Mouse (Mus musculus): ENCODE measurements around the gene Pik3c2g.
A peak's percentile ranks its signal among the peaks of the same experiment; 100 is the strongest.

Pik3c2g gene

DNA sequence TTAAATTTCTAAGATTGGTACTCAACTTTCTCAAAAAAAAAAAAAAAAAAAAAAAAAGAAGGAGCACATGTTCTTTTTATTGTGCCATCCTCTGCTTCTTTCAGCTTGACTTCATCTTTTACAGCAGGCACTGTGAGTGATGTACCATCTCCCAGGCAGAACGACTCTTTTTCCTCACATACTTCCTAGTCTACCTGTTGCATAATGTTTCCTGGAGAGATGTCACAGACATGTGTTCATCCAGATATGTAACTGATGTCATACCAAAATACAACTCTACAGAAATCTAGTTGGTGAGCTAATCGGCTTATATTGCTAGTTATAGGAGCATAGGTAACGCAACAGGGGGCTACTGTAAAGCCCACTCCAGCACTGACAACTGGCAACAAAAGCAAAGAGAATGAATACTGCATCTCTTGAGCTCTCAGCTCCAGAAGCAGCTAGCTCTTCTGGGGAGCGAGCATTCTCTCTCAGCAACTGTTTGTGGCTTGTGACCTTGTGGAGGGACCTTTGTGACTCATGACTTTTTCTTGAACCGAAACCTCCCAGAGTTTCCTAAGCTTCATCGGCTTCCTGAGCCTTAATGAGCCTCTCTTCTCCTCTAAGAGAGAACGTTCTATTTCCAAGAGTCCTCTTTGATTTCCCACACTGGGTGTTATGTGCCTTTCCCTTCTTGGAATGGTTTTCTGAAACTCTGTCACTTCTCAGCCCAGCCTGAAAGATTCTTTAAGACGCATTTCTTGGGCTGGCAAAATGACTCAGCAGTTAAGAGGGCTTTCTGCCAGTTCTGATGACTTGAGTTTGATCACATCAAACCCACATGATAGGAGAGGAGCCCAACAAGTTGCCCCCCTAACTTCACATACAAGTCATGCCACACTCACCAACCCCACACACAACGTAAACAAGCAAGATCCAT lies 148.9 kb downstream of the Pik3c2g start:
- DNase-seq (ENCODE audit: low read depth, low spot score), result no peak

DNA sequence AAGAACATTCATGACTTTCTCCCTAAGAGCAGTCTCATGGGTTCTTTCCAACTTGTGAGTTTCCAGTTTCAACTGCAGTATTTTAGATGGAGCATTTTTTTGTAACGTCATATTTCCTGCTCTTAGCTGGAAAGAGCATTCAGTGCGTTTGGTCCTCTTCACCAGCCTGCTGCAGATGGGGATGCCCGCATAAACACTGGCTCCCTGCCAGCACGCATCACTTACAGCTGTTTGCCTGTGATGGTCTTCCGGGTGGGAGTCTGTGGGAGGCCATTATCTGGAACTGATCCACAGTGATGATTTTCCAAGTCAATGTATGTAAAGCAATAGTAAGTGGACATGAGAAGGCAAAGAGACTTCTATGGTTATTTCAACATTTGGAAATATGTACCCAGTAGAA lies 151.3 kb downstream of the Pik3c2g start:
- no peak for DNase-seq (ENCODE audit: low read depth, low spot score)

DNA sequence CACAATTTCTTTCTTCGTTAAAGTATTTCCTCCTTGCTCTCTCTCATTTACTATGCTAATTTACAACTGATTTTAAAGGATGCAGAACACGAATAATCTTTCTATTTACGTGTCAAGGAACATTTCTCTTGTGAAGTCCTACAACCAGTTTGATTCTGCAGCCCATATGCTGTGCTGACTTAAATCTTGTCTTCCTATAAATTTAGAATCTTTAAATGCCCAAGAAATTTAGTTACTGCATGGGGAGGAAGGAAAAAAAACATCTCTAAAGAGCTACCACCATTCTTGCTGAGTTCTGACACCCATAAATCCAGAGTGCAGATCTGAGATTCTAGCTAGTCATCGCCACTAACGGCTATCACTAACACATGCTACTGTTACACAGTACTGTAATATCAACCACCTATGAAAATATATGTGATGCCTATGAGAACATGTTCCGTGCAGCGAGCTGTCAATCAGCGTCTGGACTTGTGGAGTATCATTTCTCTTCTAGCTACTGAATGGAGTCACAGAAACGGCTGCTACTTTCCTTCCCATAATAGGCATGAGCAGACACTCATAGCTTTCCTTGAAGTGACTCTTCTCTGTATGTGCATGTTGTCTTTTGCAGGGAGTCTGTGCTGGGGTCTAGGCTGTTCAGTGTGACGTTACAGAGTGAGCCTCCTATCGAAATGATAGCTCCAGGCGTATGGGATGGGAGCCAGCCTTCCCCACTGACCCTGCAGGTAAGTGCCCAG lies 155.8 kb downstream of the Pik3c2g start:
- DNase-seq (ENCODE audit: low read depth, low spot score), result no peak

DNA sequence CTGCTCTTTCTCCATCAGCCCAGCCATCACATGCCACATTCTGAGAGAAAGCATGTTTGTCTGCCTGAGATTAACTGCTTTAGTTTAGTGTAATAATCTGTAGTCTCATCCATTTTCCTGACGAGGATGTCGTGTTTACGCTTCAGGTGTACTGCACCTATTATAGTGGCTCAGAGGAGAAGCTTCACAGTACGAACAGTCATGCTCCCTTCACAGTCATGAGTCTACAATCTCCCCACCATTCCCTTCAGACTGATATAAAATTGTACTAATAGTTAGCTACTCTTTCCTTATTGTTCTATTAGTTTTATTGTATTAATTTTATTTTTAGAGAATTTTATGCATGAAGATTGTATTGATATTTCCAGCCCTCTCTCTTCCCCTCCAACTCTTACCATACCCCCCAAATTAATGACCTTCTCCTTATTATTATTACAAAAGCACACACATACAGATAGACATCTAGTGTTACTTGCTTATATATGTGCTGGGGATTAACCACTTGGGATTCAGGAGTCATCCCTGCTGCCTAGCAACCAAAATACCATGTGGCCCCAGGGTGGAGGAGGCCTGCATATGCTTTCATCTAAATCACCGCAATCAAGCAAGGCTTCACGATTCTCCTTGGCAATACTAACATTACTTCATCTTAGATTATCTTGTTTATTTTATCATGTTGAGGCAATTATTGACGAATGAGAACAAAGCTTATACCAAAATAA lies 159.9 kb downstream of the Pik3c2g start:
- no peak for DNase-seq (ENCODE audit: low read depth, low spot score)

DNA sequence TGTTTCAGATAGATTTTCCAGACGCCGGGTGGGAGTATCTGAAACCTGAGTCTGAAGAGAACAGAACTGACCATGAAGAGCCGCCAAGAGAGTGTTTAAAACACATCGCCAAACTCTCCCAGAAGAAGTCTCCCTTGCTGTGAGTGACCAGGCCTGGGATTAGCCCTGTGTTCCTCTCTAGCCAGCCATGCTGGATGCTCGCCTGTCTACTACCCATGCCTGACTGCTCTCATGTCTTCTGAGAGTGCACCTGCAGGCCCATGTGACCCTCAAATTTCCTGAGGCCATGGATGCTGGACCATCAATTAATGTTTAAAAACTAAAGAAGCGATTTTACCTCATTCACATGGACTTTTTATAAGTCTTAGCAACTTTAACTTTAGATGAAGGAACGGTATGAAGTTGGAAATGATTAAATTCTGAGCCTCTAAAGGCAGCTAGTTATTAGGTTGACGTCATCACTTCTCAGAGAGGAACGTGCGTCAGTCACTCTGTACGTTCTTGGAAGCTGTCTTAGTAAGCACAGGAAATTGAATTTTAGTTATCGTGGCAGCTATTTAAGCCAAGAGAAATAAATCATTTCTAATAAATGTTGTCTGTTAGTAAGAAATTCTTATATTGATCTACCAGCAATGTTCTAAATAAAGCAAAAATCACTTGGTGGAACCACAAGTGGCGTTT lies 161.2 kb downstream of the Pik3c2g start:
- DNase-seq (ENCODE audit: low read depth, low spot score), result no peak

DNA sequence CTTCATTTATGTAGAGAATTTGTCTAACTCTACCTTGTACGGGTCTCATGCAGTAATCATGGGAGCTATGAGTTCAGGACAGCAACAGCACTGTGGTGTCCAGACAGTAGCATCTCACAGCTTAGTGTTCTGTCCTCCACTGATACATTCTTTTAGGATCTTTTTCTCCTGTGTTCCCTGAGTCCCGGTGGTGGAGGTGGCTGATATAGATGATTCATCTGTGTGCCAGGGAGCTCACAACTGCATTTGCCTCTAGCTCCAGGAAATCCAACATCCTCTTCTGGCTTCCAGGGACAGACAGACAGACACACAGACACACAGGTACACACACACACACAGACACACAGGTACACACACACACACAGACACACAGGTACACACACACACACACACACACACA lies 163.6 kb downstream of the Pik3c2g start:
- no peak for DNase-seq (ENCODE audit: low read depth, low spot score)

DNA sequence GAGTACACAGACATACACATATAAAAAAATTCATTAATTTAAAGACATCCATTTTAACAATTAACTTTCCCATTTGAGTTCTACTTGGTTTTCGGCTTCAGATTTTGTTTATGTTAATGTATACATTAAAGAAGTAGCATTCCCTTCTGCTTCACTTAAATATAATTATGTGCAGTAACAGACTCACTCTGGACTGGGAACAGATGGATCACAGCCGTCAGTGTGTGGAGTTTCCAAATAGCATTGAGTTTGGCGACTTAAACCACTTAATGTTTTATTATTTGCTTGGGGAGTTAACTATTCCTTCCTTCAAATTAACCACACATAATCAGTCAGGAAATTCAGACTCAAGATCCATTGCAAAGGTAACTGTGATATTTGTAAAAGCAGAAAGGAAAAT lies 164.0 kb downstream of the Pik3c2g start:
- no peak for DNase-seq (ENCODE audit: low read depth, low spot score)

DNA sequence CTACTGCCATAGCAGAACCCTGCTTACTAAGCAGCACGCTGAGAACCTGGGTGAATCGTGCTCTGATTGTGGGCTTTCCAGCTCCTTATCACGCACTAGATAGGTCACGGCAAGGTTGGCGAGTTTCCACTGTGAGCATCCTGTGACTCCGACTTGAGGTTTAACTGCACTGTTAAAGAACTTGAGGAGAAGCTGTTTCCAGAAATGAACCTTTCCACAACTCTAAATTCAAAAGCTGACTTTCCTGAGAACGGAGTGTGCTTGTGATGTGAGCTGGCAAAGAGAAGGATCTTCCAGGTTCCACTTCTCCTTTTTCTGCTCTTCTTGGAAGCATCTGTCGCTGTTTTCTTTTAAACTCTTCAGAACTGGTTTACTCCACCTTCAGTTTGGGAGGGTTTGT lies 170.9 kb downstream of the Pik3c2g start:
- DNase-seq (ENCODE audit: low read depth, low spot score), result no peak

DNA sequence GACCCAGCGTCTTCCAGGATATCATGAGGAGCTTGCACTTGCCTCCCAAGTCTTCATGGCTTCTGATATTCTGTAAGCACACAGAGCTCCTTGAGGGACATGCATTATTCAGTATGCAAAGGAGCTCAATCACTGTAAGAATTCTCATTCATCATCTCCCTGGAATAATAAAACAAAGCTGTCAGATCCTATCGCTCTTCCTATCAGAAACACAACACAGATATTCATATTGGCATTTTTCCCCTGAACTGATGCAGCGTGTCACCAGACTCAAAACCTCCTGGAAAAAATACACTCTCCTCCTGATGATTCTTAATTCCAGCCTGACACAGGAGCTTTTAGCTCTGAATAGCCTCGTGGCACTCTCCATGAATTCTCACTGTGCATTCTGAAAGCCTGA lies 174.0 kb downstream of the Pik3c2g start:
- DNase-seq (ENCODE audit: low read depth, low spot score), result no peak

DNA sequence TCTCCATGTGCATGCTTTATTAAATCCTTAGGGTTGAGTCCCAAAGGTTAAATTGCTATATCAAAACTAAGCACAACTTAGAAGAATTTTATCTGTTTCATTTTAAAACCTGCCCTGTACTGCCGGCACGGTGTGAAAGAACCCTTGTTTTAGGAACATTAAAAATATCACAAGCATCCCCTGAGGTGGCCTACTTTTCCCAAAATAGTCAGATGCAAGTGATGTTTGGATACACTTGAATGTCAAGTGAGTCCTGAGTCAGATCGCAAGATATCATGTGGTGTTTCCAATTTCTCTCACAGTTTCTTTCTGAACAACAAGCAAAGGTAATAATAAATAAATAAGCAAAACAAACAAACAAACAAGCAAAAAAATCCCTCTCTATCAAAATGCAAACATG lies 177.4 kb downstream of the Pik3c2g start:
- no peak for DNase-seq (ENCODE audit: low read depth, low spot score)

DNA sequence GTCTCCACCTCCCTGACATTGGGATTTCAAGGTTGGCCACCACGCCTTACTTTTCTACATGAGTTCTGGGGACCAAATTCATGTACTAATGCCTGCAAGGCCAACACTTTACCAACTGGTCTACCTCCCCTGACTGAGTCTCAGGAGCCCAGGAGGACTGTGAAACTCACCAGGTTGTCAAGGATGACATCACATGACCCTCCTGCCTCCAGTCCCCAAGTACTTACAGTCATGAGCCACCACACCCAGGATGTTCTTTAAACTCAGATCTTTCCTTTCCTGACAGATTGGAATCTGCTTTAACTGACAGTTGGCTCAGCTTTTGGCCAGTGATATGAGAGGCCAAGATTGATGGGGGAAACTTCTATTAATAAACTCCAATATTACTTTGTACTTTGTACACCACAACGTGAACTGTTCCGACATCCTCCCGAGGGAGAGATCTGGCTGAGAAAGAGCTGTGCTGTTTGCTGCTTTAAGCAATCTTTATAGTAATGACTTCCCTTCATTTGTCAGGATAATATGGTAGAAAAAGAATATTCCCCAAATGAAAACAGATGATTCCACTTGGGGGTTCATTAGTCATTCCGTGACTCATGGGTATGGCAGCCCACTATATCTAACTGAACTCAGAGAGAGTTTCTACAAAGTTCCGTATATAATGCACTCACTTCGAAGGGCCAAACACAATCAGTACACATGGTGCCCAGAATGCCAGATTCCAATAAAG lies 182.9 kb downstream of the Pik3c2g start:
- DNase-seq (ENCODE audit: low read depth, low spot score), result no peak

DNA sequence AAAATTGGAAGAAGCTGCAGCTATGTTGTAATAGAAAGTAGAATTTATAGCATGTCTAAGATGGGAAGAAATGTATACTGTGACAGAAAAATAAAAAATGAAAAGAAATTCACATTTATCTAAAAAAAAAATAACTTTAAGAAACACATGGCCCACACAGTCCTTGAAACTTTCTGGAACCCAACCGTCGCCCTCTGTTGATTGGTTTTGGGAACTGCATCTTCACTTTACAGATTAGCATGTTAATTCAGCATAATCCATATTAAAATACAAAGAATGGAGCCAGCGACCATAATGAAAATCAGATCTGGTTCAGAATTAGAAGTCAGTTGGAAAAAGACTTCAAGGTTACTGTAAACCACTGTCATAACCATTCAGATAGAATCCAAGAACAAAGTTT lies 183.5 kb downstream of the Pik3c2g start:
- DNase-seq (ENCODE audit: low read depth, low spot score), result no peak

DNA sequence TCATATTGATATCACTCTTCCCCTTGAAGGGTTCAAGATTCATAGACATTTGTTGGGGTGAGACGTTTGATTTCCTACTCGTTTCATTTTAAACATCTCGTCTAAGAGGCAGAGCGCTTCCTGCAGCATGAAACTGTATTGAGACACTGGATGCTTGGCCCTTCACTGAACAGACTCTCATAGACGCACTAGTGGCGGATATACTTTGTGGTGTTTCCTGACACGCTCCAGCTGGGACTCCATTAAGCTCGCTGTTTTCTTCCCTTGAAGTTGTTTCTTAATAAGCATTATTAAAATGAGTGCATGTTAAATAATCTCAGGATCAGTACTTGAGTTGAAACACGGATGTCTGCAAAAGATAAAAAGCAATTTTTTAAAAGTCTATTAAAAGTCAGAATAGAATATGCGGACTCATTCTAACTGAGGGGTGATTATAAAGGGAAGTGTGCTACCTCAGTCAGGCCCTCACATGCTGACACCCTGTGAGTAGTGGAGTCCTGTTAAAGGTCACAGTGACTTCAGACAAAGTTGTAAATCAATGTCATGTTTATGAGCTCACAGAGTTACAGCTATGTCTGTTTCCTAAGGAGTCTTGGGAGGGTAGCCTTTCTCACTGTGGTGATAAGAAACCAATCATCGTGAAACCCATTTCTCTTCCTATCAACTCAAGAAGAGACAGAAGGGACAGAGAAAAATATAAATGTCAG lies 190.7 kb downstream of the Pik3c2g start:
- DNase-seq (ENCODE audit: low read depth, low spot score), result peak; percentile 21

DNA sequence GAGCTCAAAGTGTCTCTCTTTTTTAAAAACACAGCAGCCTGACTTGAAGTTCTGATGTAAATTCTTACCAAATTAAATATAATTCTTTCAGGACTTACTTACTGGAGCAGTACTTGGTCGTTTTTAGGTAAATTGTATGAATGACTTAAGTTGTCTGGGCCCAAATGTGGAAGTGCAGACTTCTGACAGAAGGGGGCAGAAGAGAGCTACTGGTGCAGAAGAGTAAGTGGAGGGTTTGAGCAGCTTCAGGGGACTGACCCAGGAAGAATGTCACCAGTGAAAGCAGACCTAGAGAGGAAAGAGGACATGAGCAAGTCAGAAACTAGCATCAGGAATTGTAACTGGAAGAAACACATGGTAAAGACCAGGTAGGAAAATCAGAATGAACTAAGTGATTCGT lies 193.0 kb downstream of the Pik3c2g start:
- DNase-seq (ENCODE audit: low read depth, low spot score), result no peak

DNA sequence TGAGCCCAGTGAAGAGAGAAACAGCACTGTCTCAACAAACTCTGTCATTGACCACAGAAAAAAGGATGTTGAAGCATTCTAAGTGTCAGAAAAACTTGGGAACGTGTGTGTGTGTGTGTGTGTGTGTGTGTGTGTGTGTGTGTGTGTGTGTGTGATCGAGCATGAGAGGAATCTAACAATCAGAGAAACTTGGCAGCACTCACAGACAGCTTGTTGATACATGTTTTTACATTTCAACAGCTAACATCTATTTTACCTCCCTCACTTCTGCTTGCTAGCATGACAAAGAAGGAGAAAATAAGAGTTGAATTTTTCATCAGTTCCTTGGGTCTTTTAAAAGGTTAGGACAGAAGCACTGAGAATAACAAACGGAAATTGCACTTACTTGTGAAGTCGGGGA lies 202.5 kb downstream of the Pik3c2g start:
- no peak for DNase-seq (ENCODE audit: low read depth, low spot score)

DNA sequence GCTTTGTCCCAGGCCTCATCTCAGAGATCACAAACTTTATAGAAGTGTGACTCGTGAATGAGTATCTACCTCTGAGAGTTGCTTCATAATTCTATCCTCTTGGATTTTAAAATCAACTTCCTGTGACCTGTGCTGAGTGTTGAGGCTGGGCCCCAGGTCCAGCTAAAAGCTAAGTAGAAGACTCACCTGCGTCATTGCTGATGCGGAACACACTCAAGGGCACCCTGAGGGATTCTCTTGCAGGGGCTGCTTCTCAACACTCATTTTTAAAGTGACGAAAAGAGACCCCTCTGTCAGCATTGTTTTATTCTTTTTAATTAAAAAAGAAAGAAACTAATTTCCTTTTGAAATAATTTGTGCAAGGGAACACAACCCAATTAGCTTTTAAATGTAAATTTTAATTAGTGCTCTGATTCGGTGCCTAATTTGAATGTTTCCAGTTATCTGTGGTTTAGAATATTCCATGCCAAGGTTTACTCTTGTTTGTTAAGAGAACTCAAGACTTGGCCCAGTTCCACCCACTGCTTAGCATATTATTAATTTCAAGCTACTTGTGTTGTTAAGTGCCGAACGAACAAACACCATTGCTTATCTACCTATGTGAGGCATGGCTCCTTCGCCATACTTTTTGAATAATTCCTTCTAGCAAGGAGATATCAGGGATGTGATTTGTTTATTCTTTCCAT lies 212.7 kb downstream of the Pik3c2g start:
- no peak for DNase-seq (ENCODE audit: low read depth, low spot score)

DNA sequence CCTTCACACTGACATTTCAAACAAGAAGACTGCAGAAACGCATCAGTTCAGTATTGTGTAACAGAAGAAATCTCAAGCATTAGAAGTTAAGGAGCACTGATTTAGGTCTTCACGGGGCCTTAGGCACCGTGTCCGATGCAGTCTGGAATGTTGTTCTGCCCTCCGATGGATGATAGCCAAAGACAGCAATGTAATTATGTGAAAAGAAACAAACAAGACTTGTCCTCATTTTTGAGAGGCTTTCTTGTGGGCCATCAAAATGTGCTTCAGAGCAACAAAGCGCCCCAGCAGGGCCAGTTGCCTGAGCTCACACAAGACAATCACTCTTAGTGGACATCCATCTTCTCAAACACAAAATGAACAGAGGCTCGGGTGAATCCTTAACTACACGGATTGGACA lies 234.9 kb downstream of the Pik3c2g start:
- no peak for DNase-seq (ENCODE audit: low read depth, low spot score)

DNA sequence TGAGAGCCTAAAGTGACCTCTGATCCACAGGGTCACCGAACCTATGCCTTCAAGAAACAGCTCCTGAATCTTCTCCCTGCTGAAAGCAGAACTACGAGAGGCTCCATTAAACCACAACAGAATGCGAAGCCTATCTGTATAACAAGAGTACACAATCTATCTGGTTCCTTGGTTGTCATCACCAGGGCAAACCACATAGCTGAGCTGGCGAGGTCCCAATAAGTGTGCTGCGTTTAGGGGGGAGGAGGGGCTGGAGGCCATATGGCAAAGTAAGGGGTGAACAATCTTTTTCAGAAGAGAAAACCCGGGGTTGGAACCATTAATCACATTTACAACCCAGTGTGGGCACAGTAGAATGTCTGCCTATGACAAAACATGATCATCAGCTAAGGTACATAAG lies 251.2 kb downstream of the Pik3c2g start:
- no peak for DNase-seq (ENCODE audit: low read depth, low spot score)

DNA sequence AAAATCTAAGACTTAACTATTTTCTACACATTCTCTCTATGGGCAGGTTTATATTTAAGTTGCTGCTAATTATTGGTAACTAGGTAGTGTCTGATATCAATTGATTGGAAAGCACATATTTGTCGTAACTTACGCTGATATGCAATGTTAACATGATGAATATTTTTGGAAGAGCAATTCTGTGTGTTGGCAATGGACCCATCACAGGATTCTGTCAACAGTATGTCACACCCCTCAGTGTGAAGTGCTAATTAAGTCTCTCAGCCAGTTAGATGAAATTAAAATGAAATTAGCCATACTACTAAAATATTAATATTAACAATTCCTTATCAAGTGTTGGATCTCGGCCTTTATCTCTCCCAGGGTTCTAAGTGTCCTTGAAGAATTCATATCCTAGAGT lies 251.7 kb downstream of the Pik3c2g start:
- DNase-seq (ENCODE audit: low read depth, low spot score), result no peak

DNA sequence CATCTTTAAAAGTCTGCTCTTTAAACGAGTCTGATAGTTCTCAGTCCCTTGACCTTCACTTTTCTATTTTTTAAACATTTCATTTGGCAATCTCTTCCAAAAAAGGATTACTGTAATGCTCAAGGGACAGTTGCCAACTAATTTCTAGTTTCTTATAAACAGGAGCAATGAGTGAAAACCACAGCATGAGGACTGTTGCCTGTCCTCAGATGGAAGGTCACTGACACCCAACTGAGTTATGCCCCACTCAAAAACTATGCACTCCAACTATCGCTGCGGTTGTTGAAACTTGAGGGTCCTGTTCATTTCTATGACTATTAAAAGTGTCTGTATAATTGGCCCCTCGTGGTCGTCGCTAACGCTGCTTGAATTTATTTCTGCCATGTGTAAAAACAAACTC lies 252.9 kb downstream of the Pik3c2g start:
- DNase-seq (ENCODE audit: low read depth, low spot score), result no peak
